9 mouse cellular contexts compared by ENCODE assay signal in genomic region chr2:136121867-136122266, GRCm38 (mm10).
DNase-seq lines count a peak whose midpoint lies in the region; ATAC-seq lines count a peak whose summit lies in the region.
"Had no signal": no experiment of that assay in that cellular context is flagged by ENCODE, and none has a peak within 500 bp of the region (broad histone marks: within the 10 kb centered on the region; RNA-seq: fewer than 3 reads in every experiment).

No protein-coding gene starts in this region.

- ATAC-seq in megakaryocyte progenitor cell, adult 5-6 weeks (replicated peaks; ENCODE audit: poor library complexity), result peak; percentile 42; the same call in 1 of the 2 replicates
- ATAC-seq in monocyte, adult 5-6 weeks (replicated peaks; ENCODE audit: insufficient number of reproducible peaks, low FRiP score, low TSS enrichment, poor library complexity, severe bottlenecking), result no peak

- peak; percentile 6 for DNase-seq in adrenal gland, adult 2 months
- DNase-seq in adrenal gland, adult 8-10 months, result no peak
- DNase-seq in embryo, embryonic 11 days, result peak; percentile 71
- peak; percentile 31 for DNase-seq in kidney, adult 9 months
- DNase-seq in testis, postnatal 10 days (ENCODE audit: low spot score), result no peak
- DNase-seq in B cell, adult 2 months, result no peak
- DNase-seq: thymus, adult 2 months had no signal

Comparison
In these comparisons a context has a peak if more than half of its experiments do, and no peak if none do; other contexts are left out.
1. DNase-seq: peak in adrenal gland, adult 2 months (single experiment), embryo, embryonic 11 days (single experiment) and kidney, adult 9 months (single experiment); none in adrenal gland, adult 8-10 months (single experiment), testis, postnatal 10 days (single experiment) and B cell, adult 2 months (0 of 2).